Comparison of ENCODE assay signal across 9 mouse cellular contexts in genomic region chr11:116411582-116411981, GRCm38 (mm10). TPM values are rescaled to one million over a fixed set of nuclear protein-coding genes. Genes with fewer than 3 reads are reported as not detected.
A peak's percentile ranks its signal among the peaks of the same experiment; 100 is the strongest.
DNase-seq lines count a peak whose midpoint lies in the region; ATAC-seq lines count a peak whose summit lies in the region.
"Had no signal": no experiment of that assay in that cellular context is flagged by ENCODE, and none has a peak within 500 bp of the region (broad histone marks: within the 10 kb centered on the region; RNA-seq: fewer than 3 reads in every experiment).

No protein-coding gene starts in this region.

- H3K27me3 ChIP-seq in heart, embryonic 10.5 days (ENCODE audit: insufficient read depth, poor library complexity, severe bottlenecking) = peaks cover 14% of the 10 kb centered on the region
- peaks cover 13% of the 10 kb centered on the region for H3K27me3 ChIP-seq in forebrain, embryonic 12.5 days
- H3K27me3 ChIP-seq in liver, embryonic 16.5 days (ENCODE audit: control insufficient read depth, insufficient read depth, low read depth, low read length) = peaks cover 28% of the 10 kb centered on the region

- H3K9me3 ChIP-seq in heart, embryonic 10.5 days = no peaks in the 10 kb centered on the region
- H3K9me3 ChIP-seq in forebrain, embryonic 12.5 days = no peaks in the 10 kb centered on the region
- H3K9me3 ChIP-seq in liver, embryonic 16.5 days (replicated peaks; ENCODE audit: control insufficient read depth, low read length) = no peaks in the 10 kb centered on the region

- peak overlapping the region; percentile 97 for H3K9ac ChIP-seq in forebrain, embryonic 12.5 days
- H3K9ac ChIP-seq in liver, embryonic 16.5 days (ENCODE audit: low read depth, low read length) = no peak overlapping the region

- no peak for ATAC-seq in forebrain, embryonic 12.5 days (ENCODE audit: low FRiP score)
- no peak for ATAC-seq in liver, embryonic 16.5 days (ENCODE audit: low read depth)
- ATAC-seq in erythroid progenitor cell, adult 5-6 weeks (replicated peaks; ENCODE audit: low FRiP score, poor library complexity, severe bottlenecking) = no peak

- 22% methylated on average over 6 of the region's 6 CpGs for WGBS in heart, embryonic 10.5 days
- WGBS in forebrain, embryonic 12.5 days = 4% methylated on average over 6 of the region's 6 CpGs
- 42% methylated on average over 6 of the region's 6 CpGs for WGBS in liver, embryonic 16.5 days (ENCODE audit: insufficient replicate concordance)

- peak overlapping the region; percentile 86 for H3K4me3 ChIP-seq in heart, embryonic 10.5 days
- H3K4me3 ChIP-seq in forebrain, embryonic 12.5 days (replicated peaks) = peak overlapping the region; percentile 83
- H3K4me3 ChIP-seq in liver, embryonic 16.5 days (ENCODE audit: low read depth, low read length) = no peak overlapping the region

- peaks cover 22% of the 10 kb centered on the region for H3K4me1 ChIP-seq in heart, embryonic 10.5 days
- peaks cover 26% of the 10 kb centered on the region for H3K4me1 ChIP-seq in forebrain, embryonic 12.5 days
- H3K4me1 ChIP-seq in liver, embryonic 16.5 days (ENCODE audit: control insufficient read depth, low read depth, low read length) = peaks cover 16% of the 10 kb centered on the region

- no peak for DNase-seq in heart, embryonic 10.5 days (ENCODE audit: low spot score)
- no peak for DNase-seq in heart, postnatal 4 days
- peak; percentile 30 for DNase-seq in MN1 (ENCODE audit: low spot score)
- DNase-seq in adrenal gland, adult (ENCODE audit: inconsistent age in 2 of 2, low spot score in 1 of 2) = no peak
- no peak for DNase-seq in layer of hippocampus, adult 8-10 months (ENCODE audit: low spot score in 2 of 2)

- H3K27ac ChIP-seq in heart, embryonic 10.5 days = no peak overlapping the region
- H3K27ac ChIP-seq in forebrain, embryonic 12.5 days = peak overlapping the region; percentile 87; the same call in 1 of the 2 replicates
- no peak overlapping the region for H3K27ac ChIP-seq in liver, embryonic 16.5 days (ENCODE audit: low read length)

- H3K36me3 ChIP-seq in heart, embryonic 10.5 days = no peaks in the 10 kb centered on the region
- H3K36me3 ChIP-seq in forebrain, embryonic 12.5 days (replicated peaks) = no peaks in the 10 kb centered on the region
- H3K36me3 ChIP-seq in liver, embryonic 16.5 days (ENCODE audit: control insufficient read depth, insufficient read depth) = no peaks in the 10 kb centered on the region

- peak overlapping the region; percentile 98 for H3K4me2 ChIP-seq in forebrain, embryonic 12.5 days
- H3K4me2 ChIP-seq in liver, embryonic 16.5 days (ENCODE audit: low read depth, low read length) = peak overlapping the region; percentile 99; the same call in 1 of the 2 replicates

RNA-seq across cellular contexts. Expression of gene Rnf157, which starts 1.2 kb away (rescaled TPM):
- polyA plus RNA-seq in heart, embryonic 10.5 days (2016; fragmentation: Nextera tagmentation; extraction: Ambion mirVana) = 7.3 and 8.5 TPM in 2 replicates
- 10 to 100 TPM; 11.9 to 12.4 TPM for total RNA-seq in heart, postnatal 4 days (2021)
- polyA plus RNA-seq in forebrain, embryonic 12.5 days (2016; fragmentation: Nextera tagmentation; extraction: Ambion mirVana) = 23.3 and 36.8 TPM in 2 replicates
- 1.1 and 1.2 TPM in 2 replicates for polyA plus RNA-seq in liver, embryonic 16.5 days (2015; fragmentation: Nextera tagmentation; extraction: Ambion mirVana)
- 5.8 and 11.7 TPM in 2 replicates for total RNA-seq in erythroid progenitor cell, adult 5-6 weeks (2015; ENCODE audit: low replicate concordance)
- 9.2 and 9.8 TPM in 2 replicates for total RNA-seq in erythroid progenitor cell, adult 5-6 weeks (2017; ENCODE audit: low replicate concordance)
- total RNA-seq in layer of hippocampus, adult 8-10 months (2022) = 100 to 1,000 TPM; 220 to 248 (median 241) TPM

RNA-seq across cellular contexts. Expression of gene Ubald2, which starts 22.3 kb away (rescaled TPM):
- polyA plus RNA-seq in heart, embryonic 10.5 days (2016; fragmentation: Nextera tagmentation; extraction: Ambion mirVana) = 36.1 and 40.5 TPM in 2 replicates
- 10 to 100 TPM; 52.8 to 55.5 TPM for total RNA-seq in heart, postnatal 4 days (2021)
- polyA plus RNA-seq in forebrain, embryonic 12.5 days (2016; fragmentation: Nextera tagmentation; extraction: Ambion mirVana) = 50.9 and 59.6 TPM in 2 replicates
- polyA plus RNA-seq in liver, embryonic 16.5 days (2015; fragmentation: Nextera tagmentation; extraction: Ambion mirVana) = 34.1 and 34.5 TPM in 2 replicates
- 153 and 187 TPM in 2 replicates for total RNA-seq in erythroid progenitor cell, adult 5-6 weeks (2015; ENCODE audit: low replicate concordance)
- total RNA-seq in erythroid progenitor cell, adult 5-6 weeks (2017; ENCODE audit: low replicate concordance) = 47.2 and 63.3 TPM in 2 replicates
- total RNA-seq in layer of hippocampus, adult 8-10 months (2022) = 10 to 100 TPM; 28.6 to 30.4 (median 29.5) TPM

RNA-seq across cellular contexts. Expression of gene Qrich2, which starts 54.5 kb away (rescaled TPM):
- polyA plus RNA-seq in heart, embryonic 10.5 days (2016; fragmentation: Nextera tagmentation; extraction: Ambion mirVana) = 0.30 TPM in 1 of 2 replicates, not detected in the other
- total RNA-seq in heart, postnatal 4 days (2021) = under 1 TPM in 1 of 2 experiments, not detected in 1; 0.05 TPM
- not detected in 2 replicates for polyA plus RNA-seq in forebrain, embryonic 12.5 days (2016; fragmentation: Nextera tagmentation; extraction: Ambion mirVana)
- polyA plus RNA-seq in liver, embryonic 16.5 days (2015; fragmentation: Nextera tagmentation; extraction: Ambion mirVana) = not detected in 2 replicates
- total RNA-seq in erythroid progenitor cell, adult 5-6 weeks (2015; ENCODE audit: low replicate concordance) = not detected in 2 replicates
- not detected in 2 replicates for total RNA-seq in erythroid progenitor cell, adult 5-6 weeks (2017; ENCODE audit: low replicate concordance)
- total RNA-seq in layer of hippocampus, adult 8-10 months (2022) = under 1 TPM in 1 of 4 experiments, not detected in 3; 0.14 TPM
- total RNA-seq: neutrophil, adult 5-6 weeks had no signal

Comparison
In these comparisons a context has a peak if more than half of its experiments do, and no peak if none do; other contexts are left out.
1. RNA of gene Rnf157, which starts 1.2 kb away (total RNA-seq): 220 to 248 TPM in layer of hippocampus, adult 8-10 months; 11.9 to 12.4 TPM in heart, postnatal 4 days and 5.8 to 11.7 TPM in erythroid progenitor cell, adult 5-6 weeks; every median in the first group is over 10 times any median in the second.